Mouse (Mus musculus) CH12.LX (cell line): ENCODE data around the gene Cdkl5. TPM values are rescaled to one million over a fixed set of nuclear protein-coding genes. Genes with fewer than 3 reads are reported as not detected.

ENCODE experiments used
- DNase-seq: peaks from one replicate; pipeline ENCODE4 v3.0.0-alpha.2; 2013; ENCODE audit errors: extremely low read depth
- H3K27ac ChIP-seq: 2 replicates; pipeline ENCODE4 v1.5.1; 2012; ENCODE audit warnings: low read depth, mild to moderate bottlenecking, control low read depth, moderate library complexity; ENCODE audit not compliant: insufficient read depth
- H3K27me3 ChIP-seq: replicated peaks from 2 replicates; pipeline ENCODE3; 2012; ENCODE audit warnings: inconsistent platforms
- H3K36me3 ChIP-seq, 2 experiments: replicated peaks in 1 of 2; 2 replicates each; pipeline versions ENCODE3 to v1.6.1; 2012; ENCODE audit warnings: inconsistent platforms in 1 of 2, low read length in 1 of 2, mild to moderate bottlenecking in 1 of 2, mixed read lengths in 1 of 2, moderate library complexity in 1 of 2; ENCODE audit not compliant: control insufficient read depth in 1 of 2, insufficient read depth in 1 of 2
- H3K4me1 ChIP-seq, 2 experiments: 2 replicates each; pipeline ENCODE4 v1.6.1; 2012; ENCODE audit warnings: inconsistent platforms in 1 of 2, moderate library complexity in 1 of 2; ENCODE audit not compliant: insufficient read depth in 2 of 2, control insufficient read depth in 1 of 2
- H3K4me2 ChIP-seq: 2 replicates; pipeline ENCODE4 v1.6.1; 2012; ENCODE audit warnings: low read depth, mild to moderate bottlenecking, control low read depth; ENCODE audit not compliant: poor library complexity, insufficient read depth, severe bottlenecking
- H3K4me3 ChIP-seq, 3 experiments: fragments of 150-350 bp in 1 of 3; sonication (generic) in 1 of 3; replicated peaks in 1 of 3; 2 replicates each; pipeline versions ENCODE3 to v1.5.1; 2011 to 2012; ENCODE audit warnings: low read depth in 2 of 3, low read length in 2 of 3, mild to moderate bottlenecking in 2 of 3, moderate library complexity in 2 of 3, control low read depth in 1 of 3, improper control_type of control experiment in 1 of 3, inconsistent platforms in 1 of 3, mixed read lengths in 1 of 3; ENCODE audit not compliant: poor library complexity in 1 of 3
- H3K79me2 ChIP-seq: replicated peaks from 2 replicates; pipeline ENCODE4 v1.6.1; 2012; ENCODE audit warnings: mild to moderate bottlenecking, moderate library complexity; ENCODE audit not compliant: control insufficient read depth, poor library complexity, insufficient read depth, severe bottlenecking; ENCODE audit errors: extremely low read depth
- H3K9ac ChIP-seq: 2 replicates; pipeline ENCODE4 v1.6.1; 2012; ENCODE audit warnings: low read depth, mild to moderate bottlenecking, control low read depth, moderate library complexity; ENCODE audit not compliant: insufficient read depth
- H3K9me3 ChIP-seq: replicated peaks from 2 replicates; pipeline ENCODE3; 2012; ENCODE audit warnings: low read length, inconsistent platforms, mixed read lengths
- BHLHE40 ChIP-seq: IDR thresholded peaks from 2 replicates; pipeline ENCODE4 v1.6.1; 2011; ENCODE audit warnings: mild to moderate bottlenecking, low read depth, low read length, improper control_type of control experiment
- CHD1 ChIP-seq: IDR thresholded peaks from 2 replicates; pipeline ENCODE4 v1.6.1; 2012; ENCODE audit warnings: low read depth, low read length, improper control_type of control experiment, inconsistent platforms
- ELF1 ChIP-seq: IDR thresholded peaks from 2 replicates; pipeline ENCODE4 v1.6.1; 2014; ENCODE audit warnings: low read depth, mild to moderate bottlenecking, inconsistent platforms, low read length, improper control_type of control experiment
- IRF4 ChIP-seq: IDR thresholded peaks from 2 replicates; pipeline ENCODE4 v1.6.1; 2014; ENCODE audit warnings: low read depth, mild to moderate bottlenecking, inconsistent platforms, low read length, improper control_type of control experiment
- JUN ChIP-seq: IDR thresholded peaks from 2 replicates; pipeline ENCODE4 v1.6.1; 2011; ENCODE audit warnings: low read depth, mild to moderate bottlenecking, low read length, improper control_type of control experiment, moderate library complexity; ENCODE audit not compliant: insufficient read depth
- KAT2A ChIP-seq: IDR thresholded peaks from 2 replicates; pipeline ENCODE4 v1.6.1; 2012; ENCODE audit warnings: low read length, improper control_type of control experiment, inconsistent platforms; ENCODE audit not compliant: insufficient replicate concordance
- MAZ ChIP-seq: IDR thresholded peaks from 2 replicates; pipeline ENCODE4 v1.6.1; 2012; ENCODE audit warnings: low read depth, mild to moderate bottlenecking, inconsistent platforms, low read length, improper control_type of control experiment, moderate library complexity
- MXI1 ChIP-seq: IDR thresholded peaks from 2 replicates; pipeline ENCODE4 v1.6.1; 2011; ENCODE audit warnings: mild to moderate bottlenecking, low read depth, low read length, improper control_type of control experiment
- MYC ChIP-seq: IDR thresholded peaks from 2 replicates; pipeline ENCODE4 v1.6.1; 2011; ENCODE audit warnings: low read depth, mild to moderate bottlenecking, improper control_type of control experiment, low read length
- PAX5 ChIP-seq: IDR thresholded peaks from 2 replicates; pipeline ENCODE4 v1.6.1; 2012; ENCODE audit warnings: low read length, inconsistent platforms, mixed read lengths
- POLR2A ChIP-seq: IDR thresholded peaks from 2 replicates; pipeline ENCODE4 v1.6.1; 2011; ENCODE audit warnings: low read depth, mild to moderate bottlenecking, improper control_type of control experiment, low read length
- SMC3 ChIP-seq: IDR thresholded peaks from 2 replicates; pipeline ENCODE4 v1.6.1; 2011; ENCODE audit warnings: low read depth, low read length, improper control_type of control experiment
- UBTF ChIP-seq: IDR thresholded peaks from 2 replicates; pipeline ENCODE4 v1.6.1; 2012; ENCODE audit warnings: low read depth, mild to moderate bottlenecking, inconsistent platforms, low read length, improper control_type of control experiment, moderate library complexity
- USF1 ChIP-seq: IDR thresholded peaks from 2 replicates; pipeline ENCODE4 v1.6.1; 2014; ENCODE audit warnings: low read depth, mild to moderate bottlenecking, inconsistent platforms, low read length, improper control_type of control experiment
- ZC3H11A ChIP-seq: IDR thresholded peaks from 2 replicates; pipeline ENCODE4 v1.6.1; 2012; ENCODE audit warnings: low read depth, mild to moderate bottlenecking, inconsistent platforms, low read length, improper control_type of control experiment
- ZKSCAN1 ChIP-seq: IDR thresholded peaks from 2 replicates; pipeline ENCODE4 v1.6.1; 2012; ENCODE audit warnings: low read depth, inconsistent platforms, low read length, improper control_type of control experiment, borderline replicate concordance
- ZNF384 ChIP-seq: IDR thresholded peaks from 2 replicates; pipeline ENCODE4 v1.6.1; 2012; ENCODE audit warnings: low read depth, low read length, improper control_type of control experiment, inconsistent platforms
- dilution Hi-C: fragments of 300-500 bp; cut with MboI; formaldehyde crosslinking; loops from 2 replicates; pipeline ENCODE4 v1.14.3; 2020; ENCODE audit warnings: low sequenced_read_pairs; ENCODE audit not compliant: extremely low pct_unique_long_range_greater_than_20kb, extremely low pct_ligation_motif_present
- in situ Hi-C: fragments of 300-500 bp; cut with MboI; formaldehyde crosslinking; loops from 3 replicates; pipeline ENCODE4 v1.14.3; 2019; ENCODE audit warnings: low sequenced_read_pairs, low pct_ligation_motif_present, low pct_unique_long_range_greater_than_20kb, mixed read lengths
- polyA plus RNA-seq: library from polyadenylated mRNA; unstranded; fragments of >175 nt; gene quantifications from 2 replicates; pipeline ENCODE4 v1.2.1, GENCODE M21; 2012; ENCODE audit warnings: low read depth; ENCODE audit not compliant: insufficient read length
- total RNA-seq, 2 experiments: library from RNA; depleted of rRNA; stranded (reverse); fragments of 300-350 nt in 1 of 2; fragments of >200 nt in 1 of 2; gene quantifications; 2 replicates each; pipeline ENCODE4 v1.2.3; 2012 to 2014

The Cdkl5 gene
- total and polyA plus RNA-seq, 3 experiments, result 0.25 to 0.63 (median 0.30) TPM

GRCm38 (mm10) chrX:160745399-160745798 lies 249.1 kb downstream of the Cdkl5 start:
- H3K4me2 ChIP-seq, result no peak overlapping the region
- no peaks in the 10 kb centered on the region for H3K9me3 ChIP-seq
- no peak for DNase-seq
- H3K4me1 ChIP-seq, result no peaks in the 10 kb centered on the region
- no peak overlapping the region for H3K4me3 ChIP-seq
- no peak overlapping the region for H3K27ac ChIP-seq
- H3K9ac ChIP-seq, result no peak overlapping the region
- H3K79me2 ChIP-seq, result no peaks in the 10 kb centered on the region
- H3K27me3 ChIP-seq, result no peaks in the 10 kb centered on the region
- in situ Hi-C loops, result no loop called here
- TF ChIP-seq CHD1 (no peak), ZNF384 (no peak), MAZ (no peak), IRF4 (no peak), ZC3H11A (no peak), MXI1 (no peak), BHLHE40 (no peak), KAT2A (no peak), JUN (no peak), POLR2A (no peak), SMC3 (no peak), MYC (no peak), UBTF (no peak), ZKSCAN1 (no peak)
- no peaks in the 10 kb centered on the region for H3K36me3 ChIP-seq
- dilution Hi-C loops, result no loop called here

GRCm38 (mm10) chrX:160735650-160736049 lies 258.9 kb downstream of the Cdkl5 start, which contains the start of gene Ppef1:
Gene Ppef1 (minus strand): TSS chrX:160735765.
- dilution Hi-C loops, result no loop called here
- no peak within 1 kb of the TSS for H3K4me2 ChIP-seq
- DNase-seq, result no peak
- no peaks in the 10 kb centered on the region for H3K79me2 ChIP-seq
- H3K36me3 ChIP-seq, result no peaks in the 10 kb centered on the region
- H3K9ac ChIP-seq, result no peak within 1 kb of the TSS
- TF ChIP-seq USF1 (no peak), CHD1 (no peak), ELF1 (no peak), PAX5 (no peak), POLR2A (no peak)
- no peak within 1 kb of the TSS for H3K4me3 ChIP-seq
- H3K4me1 ChIP-seq, result no peaks in the 10 kb centered on the region
- in situ Hi-C loops, result no loop called here
- H3K27me3 ChIP-seq, result no peaks in the 10 kb centered on the region
- no peak within 1 kb of the TSS for H3K27ac ChIP-seq
- H3K9me3 ChIP-seq, result no peaks in the 10 kb centered on the region

Other genes with a start within 250 kb of the Cdkl5 start
- gene Rs1, start 226.7 kb downstream of the Cdkl5 start, total RNA-seq (2012; rRNA removed), result not detected in 2 replicates
- not detected in 2 replicates for gene Rs1, start 226.7 kb downstream of the Cdkl5 start, total RNA-seq (2014; rRNA removed)
- not detected in 2 replicates for gene Rs1, start 226.7 kb downstream of the Cdkl5 start, polyA plus RNA-seq
- 0.08 TPM in 1 of 2 replicates, not detected in the other for gene Gja6, start 87.7 kb downstream of the Cdkl5 start, total RNA-seq (2012; rRNA removed)
- 0.35 TPM in 1 of 2 replicates, not detected in the other for gene Gja6, start 87.7 kb downstream of the Cdkl5 start, total RNA-seq (2014; rRNA removed)
- not detected in 2 replicates for gene Gja6, start 87.7 kb downstream of the Cdkl5 start, polyA plus RNA-seq
- not detected in 2 replicates for gene Scml2, start 122.5 kb upstream of the Cdkl5 start, total RNA-seq (2012; rRNA removed)
- 0.17 TPM in 1 of 2 replicates, not detected in the other for gene Scml2, start 122.5 kb upstream of the Cdkl5 start, total RNA-seq (2014; rRNA removed)
- gene Scml2, start 122.5 kb upstream of the Cdkl5 start, polyA plus RNA-seq, result not detected in 2 replicates